Mouse (Mus musculus) gastrocnemius, postnatal 10 days (tissue): Measurements from ENCODE around the gene Slc6a16. TPM values are rescaled to one million over a fixed set of nuclear protein-coding genes. Genes with fewer than 3 reads are reported as not detected.

ENCODE experiments used
- DNase-seq: peaks from one replicate; pipeline ENCODE4 v3.0.0; 2021; ENCODE audit warnings: mixed read lengths
- total RNA-seq, 2 experiments: library from RNA; stranded (reverse); gene quantifications; 2 replicates each; pipeline ENCODE4 v1.2.3; 2021

Slc6a16 gene
- total RNA-seq, 2 experiments from 2014 or later, result not detected

DNA sequence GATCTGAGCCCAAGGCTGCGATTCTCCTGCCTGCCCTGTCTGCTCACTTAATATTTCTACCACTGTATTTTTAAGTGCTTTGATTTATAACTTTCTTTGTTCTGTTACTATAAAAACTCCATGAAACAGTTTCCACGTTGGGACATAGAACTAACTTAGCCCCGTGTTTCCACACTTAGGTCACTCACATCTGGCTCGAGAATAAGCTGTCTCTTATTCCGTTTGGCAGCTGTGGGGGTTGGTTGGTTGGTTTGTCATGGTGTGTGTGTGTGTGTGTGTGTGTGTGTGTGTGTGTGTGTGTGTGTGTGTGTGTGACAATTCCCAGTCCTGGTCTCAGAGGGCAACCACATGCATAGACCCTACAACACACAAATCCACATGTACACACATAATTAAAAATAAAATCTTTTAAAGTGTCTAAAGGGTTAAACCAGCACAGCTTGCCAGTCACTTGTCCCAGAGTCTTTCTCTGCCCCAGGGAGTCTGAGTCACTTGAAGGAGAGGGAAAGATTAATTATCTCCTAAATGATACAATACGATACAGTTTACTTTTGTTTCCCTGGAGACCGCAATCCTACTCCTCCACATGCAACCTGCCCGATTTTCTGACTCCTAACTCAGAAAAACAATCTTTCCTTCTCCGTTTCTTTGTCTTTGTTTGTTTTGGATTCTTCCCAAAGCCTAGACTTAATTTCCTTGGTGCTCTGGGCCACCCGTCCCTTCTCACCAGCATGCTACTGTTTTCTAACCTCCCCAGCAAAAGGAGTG is 72.0 kb downstream of the Slc6a16 start:
- no peak for DNase-seq

DNA sequence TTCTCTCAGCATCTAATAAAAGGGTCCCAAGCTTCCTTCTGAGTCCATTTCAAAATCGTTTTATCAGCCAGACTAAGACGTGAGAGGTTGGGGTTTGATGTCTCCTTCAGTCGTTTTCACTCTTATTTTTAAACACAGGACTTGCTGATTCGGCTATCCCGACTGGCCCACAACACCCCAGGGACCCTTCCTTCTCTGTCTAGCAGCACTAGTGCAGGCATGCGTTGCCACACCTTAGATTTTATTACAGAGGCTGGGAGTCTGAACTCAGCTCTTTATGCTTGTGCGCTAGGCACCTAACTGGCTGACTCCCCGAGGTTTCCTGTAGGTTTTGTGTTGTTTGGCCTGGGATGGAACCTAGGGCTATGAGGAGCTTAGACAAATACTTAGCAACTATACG is 72.6 kb downstream of the Slc6a16 start:
- DNase-seq, result no peak

DNA sequence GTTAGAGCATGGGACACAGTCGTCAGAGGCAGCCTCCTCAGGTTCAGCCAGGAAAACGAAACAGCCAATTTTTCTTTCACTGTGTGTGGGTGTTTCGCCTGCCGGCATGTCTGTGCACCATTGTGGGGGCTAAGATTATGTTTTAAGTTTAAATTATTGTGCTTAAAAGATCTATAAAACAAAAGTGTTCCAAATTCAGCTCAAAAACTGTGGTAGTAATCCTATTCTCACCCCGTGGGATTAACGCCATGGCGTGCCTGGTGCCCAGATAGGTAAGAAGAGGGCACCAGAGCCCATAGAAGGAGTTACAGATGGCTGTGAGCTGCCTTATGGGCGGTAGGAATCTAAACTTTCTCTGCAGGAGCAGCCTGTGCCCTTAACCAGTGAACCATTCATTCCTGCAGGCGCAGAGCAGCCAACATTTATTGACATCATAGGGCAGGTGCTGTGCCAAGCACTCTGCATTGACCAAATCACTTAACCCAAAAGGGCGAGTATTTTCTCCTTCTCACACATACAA is 74.4 kb downstream of the Slc6a16 start:
- no peak for DNase-seq

DNA sequence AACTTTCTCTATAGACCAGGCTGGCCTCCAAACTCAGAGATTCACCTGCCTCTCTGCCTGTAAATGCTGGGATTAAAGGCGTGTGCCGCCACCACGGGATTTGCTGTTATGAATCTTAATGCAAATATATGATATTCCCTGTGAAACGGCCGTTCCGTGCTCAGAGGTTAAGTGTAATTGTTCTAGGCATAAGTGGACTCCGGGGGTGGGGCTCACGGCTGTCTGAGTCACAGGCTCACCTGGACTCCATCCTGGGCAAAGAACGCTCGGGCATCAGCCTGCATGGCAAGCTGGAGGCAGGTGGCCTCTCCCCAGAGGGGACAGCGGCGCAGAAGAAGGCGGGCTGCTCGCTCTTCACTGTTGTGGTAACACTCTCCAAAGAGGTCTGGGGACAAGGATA is 75.7 kb downstream of the Slc6a16 start:
- no peak for DNase-seq

DNA sequence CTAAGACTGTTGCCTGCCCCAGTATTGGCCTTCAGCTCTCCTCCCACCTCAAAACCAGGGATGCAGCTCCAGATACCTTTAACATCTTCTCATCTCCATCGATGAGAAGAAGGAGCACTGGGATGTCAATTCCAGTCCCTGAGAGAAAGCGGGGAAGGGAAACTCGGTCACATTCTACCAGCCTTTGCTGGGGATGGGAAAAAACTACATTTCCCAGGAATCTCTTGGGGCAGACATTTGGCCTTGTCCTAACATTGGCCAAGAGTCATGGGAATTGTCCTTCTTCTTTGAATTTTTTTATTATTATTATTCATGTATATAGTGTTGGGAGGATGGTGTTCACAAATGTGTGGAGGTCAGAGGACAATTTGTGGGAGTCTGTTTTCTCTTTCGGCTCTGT is 81.4 kb downstream of the Slc6a16 start:
- DNase-seq, result no peak

Other genes with a start within 250 kb of the Slc6a16 start
- gene Irf3, start 243.4 kb upstream of the Slc6a16 start, total RNA-seq, result 10 to 100 TPM; 26.5 to 35.8 TPM
- gene Bcl2l12, start 242.4 kb upstream of the Slc6a16 start, total RNA-seq, result 10 to 100 TPM; 10.8 to 14.0 TPM
- 10 to 100 TPM; 47.7 to 55.8 TPM for gene Scaf1, start 224.7 kb upstream of the Slc6a16 start, total RNA-seq
- 10 to 100 TPM; 75.5 to 80.6 TPM for gene Rras, start 223.1 kb upstream of the Slc6a16 start, total RNA-seq
- gene Prr12, start 188.2 kb upstream of the Slc6a16 start, total RNA-seq, result 10 to 100 TPM; 36.0 to 43.1 TPM
- gene Nosip, start 178.7 kb upstream of the Slc6a16 start, total RNA-seq, result 10 to 100 TPM; 35.9 to 40.5 TPM
- gene Prrg2, start 178.4 kb upstream of the Slc6a16 start, total RNA-seq, result 10 to 100 TPM in 1 of 2 experiments, 1 to 10 TPM in 1; 8.5 to 10.7 TPM
- gene Rcn3, start 148.9 kb upstream of the Slc6a16 start, total RNA-seq, result 100 to 1,000 TPM; 103 to 148 TPM
- 10 to 100 TPM; 70.9 to 75.2 TPM for gene Fcgrt, start 137.2 kb upstream of the Slc6a16 start, total RNA-seq
- 100 to 1,000 TPM; 762 to 817 TPM for gene Rps11, start 116.6 kb upstream of the Slc6a16 start, total RNA-seq
- gene Rpl13a, start 112.3 kb upstream of the Slc6a16 start, total RNA-seq, result 1,000 to 10,000 TPM; 1,164 to 1,215 TPM
- gene Gm45713, start 104.9 kb upstream of the Slc6a16 start, total RNA-seq, result not detected
- gene Flt3l, start 104.7 kb upstream of the Slc6a16 start, total RNA-seq, result 1 to 10 TPM; 2.3 to 4.3 TPM
- 10 to 100 TPM; 46.6 to 48.2 TPM for gene Pih1d1, start 86.8 kb upstream of the Slc6a16 start, total RNA-seq
- 10 to 100 TPM; 23.9 to 28.6 TPM for gene Aldh16a1, start 86.5 kb upstream of the Slc6a16 start, total RNA-seq
- 1 to 10 TPM; 4.7 to 4.9 TPM for gene Slc17a7, start 77.1 kb upstream of the Slc6a16 start, total RNA-seq
- gene Gfy, start 61.5 kb upstream of the Slc6a16 start, total RNA-seq, result under 1 TPM; 0.49 to 0.63 TPM
- gene Pth2, start 60.1 kb upstream of the Slc6a16 start, total RNA-seq, result not detected
- gene Ccdc155, start 36.2 kb upstream of the Slc6a16 start, total RNA-seq, result 1 to 10 TPM; 2.5 to 2.8 TPM
- not detected for gene Dkkl1, start 28.9 kb upstream of the Slc6a16 start, total RNA-seq
- gene Tead2, start 25.3 kb upstream of the Slc6a16 start, total RNA-seq, result 10 to 100 TPM; 15.6 to 25.9 TPM
- gene Cd37, start 2.0 kb upstream of the Slc6a16 start, total RNA-seq, result 1 to 10 TPM; 1.8 to 3.4 TPM
- gene Slc6a21, start 36.4 kb downstream of the Slc6a16 start, total RNA-seq, result not detected
- 10 to 100 TPM; 25.5 to 35.2 TPM for gene Trpm4, start 92.7 kb downstream of the Slc6a16 start, total RNA-seq
- gene Hrc, start 94.2 kb downstream of the Slc6a16 start, total RNA-seq, result 100 to 1,000 TPM; 579 to 609 TPM
- gene Ppfia3, start 125.9 kb downstream of the Slc6a16 start, total RNA-seq, result under 1 TPM; 0.89 to 0.97 TPM
- 1 to 10 TPM; 1.9 to 2.0 TPM for gene Lin7b, start 129.5 kb downstream of the Slc6a16 start, total RNA-seq
- 100 to 1,000 TPM; 123 to 156 TPM for gene Snrnp70, start 154.7 kb downstream of the Slc6a16 start, total RNA-seq
- gene Kcna7, start 164.6 kb downstream of the Slc6a16 start, total RNA-seq, result 10 to 100 TPM; 25.4 to 29.6 TPM
- gene Ntf5, start 172.6 kb downstream of the Slc6a16 start, total RNA-seq, result 1 to 10 TPM; 1.4 to 1.8 TPM
- not detected for gene Lhb, start 179.7 kb downstream of the Slc6a16 start, total RNA-seq
- gene Gys1, start 193.8 kb downstream of the Slc6a16 start, total RNA-seq, result 100 to 1,000 TPM; 142 to 150 TPM
- 10 to 100 TPM; 29.4 to 36.9 TPM for gene Ruvbl2, start 197.0 kb downstream of the Slc6a16 start, total RNA-seq
- 100 to 1,000 TPM; 173 to 194 TPM for gene Ftl1, start 218.8 kb downstream of the Slc6a16 start, total RNA-seq
- gene Bax, start 225.8 kb downstream of the Slc6a16 start, total RNA-seq, result 10 to 100 TPM; 29.4 to 29.6 TPM
- not detected for gene Tulp2, start 240.8 kb downstream of the Slc6a16 start, total RNA-seq
- gene Gm45808, start 245.7 kb downstream of the Slc6a16 start, total RNA-seq, result 1 to 10 TPM; 3.8 to 6.4 TPM
- gene Dhdh, start 247.7 kb downstream of the Slc6a16 start, total RNA-seq, result 1 to 10 TPM; 8.8 to 9.5 TPM